ENCODE assay signal across 13 mouse cellular contexts in the genomic region with DNA sequence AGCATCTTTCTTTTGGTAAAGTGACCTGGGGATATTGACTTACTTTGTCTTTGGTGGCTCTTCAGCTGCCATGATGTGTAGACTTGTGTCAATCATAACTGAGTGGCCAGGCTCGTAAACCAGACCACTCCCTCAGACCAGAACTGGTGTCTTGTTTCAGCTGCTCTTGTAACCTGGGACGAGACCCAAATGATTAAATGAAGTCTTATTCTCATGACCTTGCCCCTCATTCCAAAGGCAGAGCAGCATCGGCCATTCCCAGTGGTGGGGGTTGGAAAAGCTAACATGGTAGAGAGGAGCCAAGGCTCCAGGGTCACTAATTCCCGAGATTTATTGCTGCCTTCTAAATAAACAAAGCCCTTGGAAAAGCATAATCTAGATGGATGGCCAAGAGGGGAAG.
DNase-seq lines count a peak whose midpoint lies in the region; ATAC-seq and TF ChIP-seq lines count a peak whose summit lies in the region.
"Had no signal": no experiment of that assay in that cellular context is flagged by ENCODE, and none has a peak within 500 bp of the region (broad histone marks: within the 10 kb centered on the region; RNA-seq: fewer than 3 reads in every experiment).

No protein-coding gene starts in this region.

- no peak for TF ChIP-seq POLR2A in thymus, adult 2 months (IDR thresholded peaks at IDR 0.05; ENCODE audit: control insufficient read depth, extremely low read depth, insufficient read depth, low read length, poor library complexity)

- H3K4me3 ChIP-seq in midbrain, embryonic 11.5 days (ENCODE audit: low read depth, low read length): no peak overlapping the region
- H3K4me3 ChIP-seq in midbrain, embryonic 15.5 days: no peak overlapping the region
- no peak overlapping the region for H3K4me3 ChIP-seq in kidney, embryonic 14.5 days (ENCODE audit: low read length)
- no peak overlapping the region for H3K4me3 ChIP-seq in thymus, adult 2 months (ENCODE audit: control insufficient read depth, insufficient read depth, low read length)
- H3K4me3 ChIP-seq in midbrain, postnatal 0 days (ENCODE audit: low read depth, low read length): no peak overlapping the region

- H3K36me3 ChIP-seq in midbrain, embryonic 11.5 days (ENCODE audit: control insufficient read depth, insufficient read depth, low read length): no peaks in the 10 kb centered on the region
- no peaks in the 10 kb centered on the region for H3K36me3 ChIP-seq in midbrain, embryonic 15.5 days (replicated peaks)
- no peaks in the 10 kb centered on the region for H3K36me3 ChIP-seq in kidney, embryonic 14.5 days (ENCODE audit: control insufficient read depth, insufficient read depth, low read length)
- no peaks in the 10 kb centered on the region for H3K36me3 ChIP-seq in thymus, adult 2 months (ENCODE audit: control insufficient read depth, insufficient read depth, low read length)
- no peaks in the 10 kb centered on the region for H3K36me3 ChIP-seq in midbrain, postnatal 0 days (ENCODE audit: insufficient read depth, low read length)

- DNase-seq in adrenal gland, adult 8-10 months: peak; percentile 30
- no peak for DNase-seq in adrenal gland, postnatal 25 days
- DNase-seq in midbrain, embryonic 11.5 days (ENCODE audit: low spot score, missing footprints): peak; percentile 44
- no peak for DNase-seq in thymus, adult 2 months
- no peak for DNase-seq in left cerebral cortex, postnatal 4 days
- no peak for DNase-seq in midbrain, postnatal 0 days (ENCODE audit: low spot score)
- DNase-seq: cerebellum, adult 8-10 months; retina, postnatal 1 day; spleen, adult 18-20 months had no signal

- intact Hi-C loops in left cerebral cortex, postnatal 4 days (cut with DNase I): no loop called here

- H3K4me1 ChIP-seq in midbrain, embryonic 11.5 days (ENCODE audit: control insufficient read depth, insufficient read depth, low read length): no peaks in the 10 kb centered on the region
- H3K4me1 ChIP-seq in midbrain, embryonic 15.5 days: peaks cover 6% of the 10 kb centered on the region
- H3K4me1 ChIP-seq in kidney, embryonic 14.5 days (ENCODE audit: control insufficient read depth, insufficient read depth, low read length): peaks cover 8% of the 10 kb centered on the region
- H3K4me1 ChIP-seq in thymus, adult 2 months (replicated peaks; ENCODE audit: control insufficient read depth, insufficient read depth, low read length): no peaks in the 10 kb centered on the region
- peaks cover 3% of the 10 kb centered on the region; the same call in 1 of the 2 replicates for H3K4me1 ChIP-seq in midbrain, postnatal 0 days (ENCODE audit: insufficient read depth, low read length)

- 72% methylated on average over 4 of the region's 4 CpGs for WGBS in midbrain, embryonic 11.5 days
- 74% methylated on average over 4 of the region's 4 CpGs for WGBS in midbrain, embryonic 15.5 days
- 10% methylated on average over 4 of the region's 4 CpGs for WGBS in kidney, embryonic 14.5 days
- WGBS in thymus, adult 2 months: 77% methylated on average over 4 of the region's 4 CpGs
- 81% methylated on average over 4 of the region's 4 CpGs for WGBS in midbrain, postnatal 0 days

- no peaks in the 10 kb centered on the region for H3K27me3 ChIP-seq in midbrain, embryonic 11.5 days (ENCODE audit: control insufficient read depth, insufficient read depth, low read length)
- no peaks in the 10 kb centered on the region for H3K27me3 ChIP-seq in midbrain, embryonic 15.5 days (replicated peaks)
- H3K27me3 ChIP-seq in kidney, embryonic 14.5 days (ENCODE audit: control insufficient read depth, insufficient read depth, low read length): no peaks in the 10 kb centered on the region
- no peaks in the 10 kb centered on the region for H3K27me3 ChIP-seq in thymus, adult 2 months (ENCODE audit: control insufficient read depth, insufficient read depth, low read length)
- no peaks in the 10 kb centered on the region for H3K27me3 ChIP-seq in midbrain, postnatal 0 days (ENCODE audit: insufficient read depth, low read length)

- H3K4me2 ChIP-seq in midbrain, embryonic 11.5 days: no peak overlapping the region
- no peak overlapping the region for H3K4me2 ChIP-seq in midbrain, embryonic 15.5 days
- no peak overlapping the region for H3K4me2 ChIP-seq in kidney, embryonic 14.5 days (replicated peaks; ENCODE audit: low read depth, low read length)
- H3K4me2 ChIP-seq in midbrain, postnatal 0 days (ENCODE audit: low read depth, low read length, poor library complexity, severe bottlenecking): no peak overlapping the region

- H3K9ac ChIP-seq in midbrain, embryonic 11.5 days (ENCODE audit: low read length): no peak overlapping the region
- no peak overlapping the region for H3K9ac ChIP-seq in midbrain, embryonic 15.5 days
- no peak overlapping the region for H3K9ac ChIP-seq in kidney, embryonic 14.5 days (ENCODE audit: low read depth, low read length)
- no peak overlapping the region for H3K9ac ChIP-seq in midbrain, postnatal 0 days (replicated peaks; ENCODE audit: low read length, poor library complexity, severe bottlenecking)
- H3K9ac ChIP-seq: liver, embryonic 14.5 days had no signal

- no peak for TF ChIP-seq CTCF in thymus, adult 2 months (IDR thresholded peaks at IDR 0.05; ENCODE audit: borderline replicate concordance, control insufficient read depth, extremely low read depth, insufficient read depth, low read length, poor library complexity)
- no peak for TF ChIP-seq CTCF in midbrain, postnatal 0 days (IDR thresholded peaks at IDR 0.05)

- ATAC-seq in midbrain, embryonic 11.5 days (ENCODE audit: low FRiP score): no peak
- no peak for ATAC-seq in midbrain, embryonic 15.5 days (replicated peaks)
- ATAC-seq in kidney, embryonic 14.5 days (ENCODE audit: low FRiP score, low TSS enrichment): peak; percentile 82; the same call in 1 of the 2 replicates
- no peak for ATAC-seq in midbrain, postnatal 0 days (ENCODE audit: low FRiP score)

- H3K27ac ChIP-seq in midbrain, embryonic 11.5 days (ENCODE audit: low read depth, low read length): no peak overlapping the region
- H3K27ac ChIP-seq in midbrain, embryonic 15.5 days: no peak overlapping the region
- no peak overlapping the region for H3K27ac ChIP-seq in kidney, embryonic 14.5 days (ENCODE audit: low read depth, low read length)
- no peak overlapping the region for H3K27ac ChIP-seq in thymus, adult 2 months (ENCODE audit: control insufficient read depth, insufficient read depth, low read length)
- H3K27ac ChIP-seq in midbrain, postnatal 0 days (ENCODE audit: low read depth, low read length): no peak overlapping the region
- H3K27ac ChIP-seq: liver, embryonic 14.5 days; macrophage had no signal

- no peaks in the 10 kb centered on the region for H3K9me3 ChIP-seq in midbrain, embryonic 11.5 days (ENCODE audit: control insufficient read depth, low read length)
- no peaks in the 10 kb centered on the region for H3K9me3 ChIP-seq in midbrain, embryonic 15.5 days
- H3K9me3 ChIP-seq in kidney, embryonic 14.5 days (ENCODE audit: control insufficient read depth, low read length): no peaks in the 10 kb centered on the region
- no peaks in the 10 kb centered on the region for H3K9me3 ChIP-seq in midbrain, postnatal 0 days (ENCODE audit: low read length)

Comparison
In these comparisons a context has a peak if more than half of its experiments do, and no peak if none do; other contexts are left out.
1. DNase-seq: peak in adrenal gland, adult 8-10 months (single experiment) and midbrain, embryonic 11.5 days (single experiment); none in adrenal gland, postnatal 25 days (single experiment), thymus, adult 2 months (single experiment), left cerebral cortex, postnatal 4 days (single experiment) and midbrain, postnatal 0 days (single experiment).